Mouse (Mus musculus): ENCODE results near the gene Ppm1h. TPM values are rescaled to one million over a fixed set of nuclear protein-coding genes. Genes with fewer than 3 reads are reported as not detected.

Gene Ppm1h
- total RNA-seq, 1 experiment from 2014 or later: 16.9 TPM

- DNase-seq: peak; percentile 85
Measured at GRCm38 (mm10) chr10:122815094-122815493, 136.5 kb downstream of the Ppm1h start.

DNA sequence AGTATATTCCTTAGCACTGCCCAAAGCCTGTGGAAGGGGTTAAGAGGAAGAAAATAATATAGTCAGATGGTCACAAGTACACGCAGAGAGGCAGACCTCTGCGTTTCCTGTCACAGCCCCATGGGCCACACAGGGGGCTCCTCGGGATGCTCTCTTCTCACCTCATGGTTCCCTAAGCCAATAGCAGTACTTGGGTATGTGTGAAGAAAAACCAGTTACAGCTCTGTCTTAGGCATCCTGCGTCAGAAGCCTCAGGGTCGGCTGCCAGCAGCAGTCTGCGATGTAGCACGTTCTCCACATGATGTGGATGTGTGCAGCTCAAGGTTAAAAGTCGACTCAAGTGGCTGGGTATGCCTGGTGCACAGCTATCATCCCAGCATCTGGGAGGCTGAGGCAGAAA lies 139.2 kb downstream of the Ppm1h start:
- no peak for DNase-seq

DNA sequence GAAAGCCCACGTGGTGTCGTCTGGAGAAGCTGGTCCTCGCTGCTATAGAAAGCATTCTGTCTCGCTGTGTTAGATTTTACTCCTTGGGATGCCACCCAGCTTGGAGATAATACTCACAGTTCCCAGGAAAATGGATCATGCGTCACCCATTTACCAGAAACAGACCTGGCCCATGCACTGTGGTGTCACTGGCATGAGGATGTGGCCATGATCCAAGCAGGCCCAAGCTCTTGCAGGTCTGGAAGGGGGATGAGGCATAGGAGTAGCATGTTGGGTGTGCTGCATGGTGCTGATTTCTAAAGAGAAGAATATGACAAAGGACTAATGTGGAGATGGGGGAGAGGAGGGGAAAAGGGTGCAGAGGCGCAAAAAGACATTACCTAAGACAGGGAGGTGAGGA lies 141.2 kb downstream of the Ppm1h start:
- DNase-seq: no peak

GRCm38 (mm10) chr10:122821549-122821948 lies 143.0 kb downstream of the Ppm1h start:
- DNase-seq: no peak

DNA sequence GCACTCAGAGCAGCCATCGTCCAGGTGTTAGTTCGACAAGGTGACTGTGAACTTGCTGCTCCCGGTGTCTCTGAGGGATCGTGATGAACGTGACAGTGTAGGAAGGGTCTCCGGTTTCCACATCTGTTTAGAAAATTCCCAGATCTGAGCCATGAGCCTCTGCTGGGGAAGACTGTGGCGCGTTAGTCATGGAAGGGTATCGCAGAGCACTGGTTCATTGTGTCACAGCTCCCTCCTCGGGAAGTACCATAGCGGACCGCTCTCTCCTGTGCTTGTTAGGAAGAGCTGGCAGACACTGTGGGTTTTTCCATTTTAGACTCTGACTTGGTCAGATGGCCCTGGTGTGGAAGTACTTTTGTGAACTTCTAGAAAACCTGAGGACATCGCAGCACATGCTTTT lies 145.1 kb downstream of the Ppm1h start:
- DNase-seq: no peak

DNA sequence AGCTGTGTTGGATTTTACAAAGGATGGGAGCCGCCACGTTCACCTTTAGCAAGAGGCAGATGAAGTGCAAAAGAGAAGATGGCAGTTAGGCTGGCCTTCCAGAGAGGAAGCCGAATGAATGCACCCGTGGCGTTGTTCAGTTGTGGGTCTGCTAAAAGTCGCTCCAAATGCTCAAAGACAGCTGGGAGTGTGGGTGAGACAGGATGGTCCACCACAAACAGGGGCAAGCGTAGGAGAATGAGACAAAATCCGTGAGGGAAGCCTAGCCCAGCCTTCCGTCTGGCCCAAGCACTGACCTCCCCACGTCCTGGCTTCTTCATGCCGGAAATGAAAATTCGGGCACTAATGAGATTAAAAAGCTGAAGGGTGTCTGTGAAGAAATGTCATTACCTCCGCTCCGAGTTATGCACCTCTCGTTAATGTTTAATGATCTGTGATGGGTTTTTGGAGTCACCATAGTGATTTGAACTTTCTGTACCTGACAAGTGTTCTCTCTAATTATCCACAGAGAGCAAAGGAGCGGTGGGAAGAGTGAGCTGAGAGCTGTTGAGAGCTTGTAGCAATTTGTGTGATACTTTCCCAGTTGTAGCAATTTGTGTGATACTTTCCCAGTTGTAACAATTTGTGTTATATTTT lies 148.3 kb downstream of the Ppm1h start:
- no peak for DNase-seq

GRCm38 (mm10) chr10:122827719-122828414 lies 149.3 kb downstream of the Ppm1h start:
- no peak for DNase-seq

DNA sequence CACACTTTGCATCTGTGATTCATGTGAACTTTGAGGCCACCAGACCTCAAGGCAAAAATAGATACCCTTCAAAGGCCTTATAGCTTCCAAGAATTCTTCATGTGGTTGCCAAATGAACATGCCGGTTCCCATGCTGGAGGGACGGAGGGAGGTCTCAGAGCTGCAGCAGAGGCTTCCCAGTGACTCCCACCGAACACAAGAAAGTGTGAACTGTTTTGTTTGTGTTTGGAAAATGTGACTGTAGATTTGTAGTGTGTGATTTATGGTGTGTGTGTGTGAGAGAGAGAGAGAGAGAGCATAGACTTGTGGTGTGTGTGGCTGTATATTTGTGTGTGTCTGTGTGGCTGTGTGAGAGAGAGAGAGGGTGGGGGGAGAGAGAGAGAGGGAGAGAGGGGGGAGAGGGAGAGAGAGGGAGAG lies 151.2 kb downstream of the Ppm1h start:
- DNase-seq: peak; percentile 28

- no peak for DNase-seq
Measured at GRCm38 (mm10) chr10:122830638-122831037, 152.1 kb downstream of the Ppm1h start.

GRCm38 (mm10) chr10:122842014-122842413 lies 163.5 kb downstream of the Ppm1h start:
- DNase-seq: no peak

- DNase-seq: no peak
Measured at GRCm38 (mm10) chr10:122842961-122843360, 164.4 kb downstream of the Ppm1h start.

- DNase-seq: no peak
Measured at GRCm38 (mm10) chr10:122845471-122845870, 166.9 kb downstream of the Ppm1h start.

GRCm38 (mm10) chr10:122846476-122846875 lies 167.9 kb downstream of the Ppm1h start:
- DNase-seq: no peak

DNA sequence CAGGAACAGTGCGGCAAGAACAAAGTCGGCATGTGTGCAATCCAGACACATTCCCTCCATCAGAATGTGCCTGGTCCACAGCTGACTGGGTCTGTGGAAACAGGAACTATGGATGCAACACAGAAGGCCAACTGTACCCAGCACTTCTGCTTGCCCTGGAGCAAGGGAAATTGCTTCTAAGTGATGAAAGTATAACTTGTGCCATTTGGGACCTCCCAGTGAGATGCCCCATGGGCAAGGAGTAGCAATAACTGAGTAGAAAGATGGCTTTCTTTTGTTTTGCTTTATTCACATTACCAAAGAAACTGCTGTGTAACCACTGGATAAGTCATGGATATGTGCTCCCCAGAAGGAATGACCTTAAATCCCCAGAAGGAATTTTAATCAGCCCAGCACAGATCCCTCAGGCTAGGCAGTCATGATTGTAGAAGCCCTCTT lies 169.5 kb downstream of the Ppm1h start:
- no peak for DNase-seq

- DNase-seq: no peak
Measured at GRCm38 (mm10) chr10:122851267-122852160, 173.0 kb downstream of the Ppm1h start.

DNA sequence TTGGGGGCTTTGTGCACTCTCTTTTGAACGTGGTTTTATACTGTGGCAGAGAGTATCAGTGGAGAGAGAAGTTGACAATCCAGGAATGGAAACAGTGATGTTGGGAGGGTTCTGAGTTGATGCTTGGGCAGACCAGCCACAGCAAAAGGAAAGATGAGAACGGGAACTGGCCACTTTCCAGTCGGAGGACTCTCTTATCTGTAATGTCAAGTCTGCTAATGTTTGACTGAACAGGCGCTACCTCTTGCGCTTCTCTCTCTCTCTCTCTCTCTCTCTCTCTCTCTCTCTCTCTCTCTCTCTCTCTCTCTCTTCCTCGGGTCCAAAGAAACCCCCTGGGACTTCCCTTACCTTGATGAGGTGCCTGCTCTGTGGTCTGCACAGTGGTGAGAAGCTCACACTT lies 176.0 kb downstream of the Ppm1h start:
- DNase-seq: peak; percentile 15

DNA sequence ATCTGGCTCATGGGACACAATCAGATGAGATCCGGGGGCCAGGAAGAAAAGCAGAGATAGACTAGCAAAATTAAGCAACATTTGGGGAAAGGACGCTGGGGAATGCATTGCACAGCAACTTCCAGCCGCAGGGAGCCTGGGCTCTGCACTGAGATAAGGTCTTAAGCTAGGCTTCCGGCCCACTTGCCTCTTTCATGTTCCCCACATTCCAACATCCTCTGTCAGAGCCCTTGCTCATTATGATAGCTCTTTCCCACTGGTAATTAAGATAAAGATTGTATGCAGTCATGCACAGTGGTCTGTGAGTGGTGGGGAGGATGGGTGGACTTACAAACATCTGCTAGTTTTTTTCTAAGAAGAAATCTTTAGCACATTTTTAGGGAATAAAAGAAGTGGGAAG lies 176.6 kb downstream of the Ppm1h start:
- DNase-seq: no peak

GRCm38 (mm10) chr10:122856040-122856764 lies 177.6 kb downstream of the Ppm1h start:
- DNase-seq: peak; percentile 10

GRCm38 (mm10) chr10:122857155-122857554 lies 178.6 kb downstream of the Ppm1h start:
- DNase-seq: no peak

- DNase-seq: no peak
Measured at GRCm38 (mm10) chr10:122858904-122859641, 180.5 kb downstream of the Ppm1h start.

- DNase-seq: no peak
Measured at GRCm38 (mm10) chr10:122859642-122859997, 181.1 kb downstream of the Ppm1h start.

- no peak for DNase-seq
Measured at GRCm38 (mm10) chr10:122860076-122860475, 181.5 kb downstream of the Ppm1h start.

All from adrenal gland, postnatal 14 days (tissue).